Comparison of ENCODE assay signal across 16 mouse cellular contexts in genomic region chr3:107814280-107814679, GRCm38 (mm10).
"Had no signal": no experiment of that assay in that cellular context is flagged by ENCODE, and none has a peak within 500 bp of the region (broad histone marks: within the 10 kb centered on the region; RNA-seq: fewer than 3 reads in every experiment).

No protein-coding gene starts in this region.

- H3K4me1 ChIP-seq: neural tube, embryonic 15.5 days had no signal

- H3K4me2 ChIP-seq: neural tube, embryonic 13.5 days; neural tube, embryonic 15.5 days; stomach, embryonic 15.5 days had no signal

- H3K27me3 ChIP-seq: neural tube, embryonic 13.5 days; neural tube, embryonic 15.5 days; stomach, embryonic 15.5 days had no signal

- DNase-seq: retina, postnatal 1 day; right cerebral cortex, adult 18-20 months; right cerebral cortex, postnatal 14 days; right cerebral cortex, postnatal 25 days; right cerebral cortex, postnatal 4 days; spleen, adult 18-20 months; thymus, adult 18-20 months; thymus, adult 2 months; thymus, postnatal 14 days; thymus, postnatal 25 days; thymus, postnatal 36 days; thymus, postnatal 4 days had no signal

- H3K9ac ChIP-seq: neural tube, embryonic 13.5 days; neural tube, embryonic 15.5 days; stomach, embryonic 15.5 days had no signal

- H3K9me3 ChIP-seq: neural tube, embryonic 13.5 days; neural tube, embryonic 15.5 days; stomach, embryonic 15.5 days had no signal

- H3K36me3 ChIP-seq: neural tube, embryonic 13.5 days; neural tube, embryonic 15.5 days; stomach, embryonic 15.5 days had no signal

- H3K27ac ChIP-seq: neural tube, embryonic 13.5 days; neural tube, embryonic 15.5 days; stomach, embryonic 15.5 days; stomach, postnatal 0 days had no signal

- H3K4me3 ChIP-seq: neural tube, embryonic 13.5 days; neural tube, embryonic 15.5 days; stomach, embryonic 15.5 days had no signal
